ENCODE assay signal across 15 mouse cellular contexts in the genomic region with DNA sequence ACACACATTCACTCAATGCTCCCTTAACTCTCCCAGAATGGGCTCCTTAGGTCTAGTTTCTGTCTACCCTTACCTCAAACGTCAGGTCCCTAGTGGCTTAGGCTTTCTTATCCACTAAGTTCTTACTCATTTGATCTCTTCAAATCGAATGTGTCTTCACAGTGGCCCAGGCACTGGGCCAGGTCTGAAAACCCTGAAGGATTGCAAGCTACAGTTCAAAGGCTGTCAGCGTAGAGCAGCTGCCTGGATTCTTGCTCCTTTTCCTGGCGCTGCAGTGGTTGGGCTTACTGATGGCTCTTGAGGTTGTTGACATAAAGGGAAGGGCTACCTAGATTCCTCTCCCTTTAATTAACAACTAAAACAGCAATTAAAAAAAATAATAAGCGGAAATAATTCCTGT.
DNase-seq lines count a peak whose midpoint lies in the region; ATAC-seq and TF ChIP-seq lines count a peak whose summit lies in the region.
"Had no signal": no experiment of that assay in that cellular context is flagged by ENCODE, and none has a peak within 500 bp of the region (broad histone marks: within the 10 kb centered on the region; RNA-seq: fewer than 3 reads in every experiment).

No protein-coding gene starts in this region.

- no peak overlapping the region for H3K9ac ChIP-seq in heart, embryonic 13.5 days
- no peak overlapping the region for H3K9ac ChIP-seq in liver, embryonic 14.5 days (replicated peaks)
- H3K9ac ChIP-seq: embryonic facial prominence, embryonic 15.5 days; forebrain, embryonic 12.5 days; neural tube, embryonic 13.5 days had no signal

- peaks cover 8% of the 10 kb centered on the region; the same call in 1 of the 2 replicates for H3K4me1 ChIP-seq in heart, embryonic 13.5 days
- no peaks in the 10 kb centered on the region for H3K4me1 ChIP-seq in liver, embryonic 14.5 days (replicated peaks; ENCODE audit: control insufficient read depth in 2 of 2, insufficient read depth in 2 of 2, low read length in 1 of 2)
- H3K4me1 ChIP-seq: embryonic facial prominence, embryonic 15.5 days; forebrain, embryonic 12.5 days; neural tube, embryonic 13.5 days had no signal

- peak overlapping the region; percentile 1; the same call in 1 of the 2 replicates for H3K27ac ChIP-seq in heart, embryonic 13.5 days (replicated peaks)
- H3K27ac ChIP-seq in liver, embryonic 14.5 days = no peak overlapping the region
- H3K27ac ChIP-seq: embryonic facial prominence, embryonic 15.5 days; forebrain, embryonic 12.5 days; neural tube, embryonic 13.5 days had no signal

- no peaks in the 10 kb centered on the region for H3K36me3 ChIP-seq in heart, embryonic 13.5 days
- no peaks in the 10 kb centered on the region for H3K36me3 ChIP-seq in liver, embryonic 14.5 days (replicated peaks; ENCODE audit: control insufficient read depth, insufficient read depth, low read depth)
- H3K36me3 ChIP-seq: embryonic facial prominence, embryonic 15.5 days; forebrain, embryonic 12.5 days; neural tube, embryonic 13.5 days had no signal

- H3K27me3 ChIP-seq in heart, embryonic 13.5 days (replicated peaks) = no peaks in the 10 kb centered on the region
- no peaks in the 10 kb centered on the region for H3K27me3 ChIP-seq in liver, embryonic 14.5 days (ENCODE audit: control insufficient read depth, insufficient read depth, low read length)
- H3K27me3 ChIP-seq: CH12.LX; embryonic facial prominence, embryonic 15.5 days; forebrain, embryonic 12.5 days; neural tube, embryonic 13.5 days had no signal

- no peak overlapping the region for H3K4me3 ChIP-seq in heart, embryonic 13.5 days
- H3K4me3 ChIP-seq in liver, embryonic 14.5 days (ENCODE audit: insufficient read depth in 1 of 2, low read depth in 2 of 2, low read length in 2 of 2) = no peak overlapping the region
- H3K4me3 ChIP-seq: embryonic facial prominence, embryonic 15.5 days; forebrain, embryonic 12.5 days; neural tube, embryonic 13.5 days had no signal

- no peaks in the 10 kb centered on the region for H3K9me3 ChIP-seq in heart, embryonic 13.5 days
- H3K9me3 ChIP-seq in liver, embryonic 14.5 days (ENCODE audit: control insufficient read depth, low read length) = no peaks in the 10 kb centered on the region
- H3K9me3 ChIP-seq: embryonic facial prominence, embryonic 15.5 days; forebrain, embryonic 12.5 days; neural tube, embryonic 13.5 days had no signal

- DNase-seq in heart, postnatal 36 days = no peak
- DNase-seq in liver, embryonic 14.5 days (ENCODE audit: low read depth in 3 of 3, low spot score in 3 of 3) = peak in 2 of 3 experiments; percentile 17 to 20
- no peak for DNase-seq in liver
- DNase-seq in adrenal gland, postnatal 36 days = peak; percentile 41 to 50
- peak; percentile 15 for DNase-seq in lung, postnatal 14 days
- no peak for DNase-seq in urinary bladder, postnatal 10 days (ENCODE audit: low spot score)
- DNase-seq in layer of hippocampus, adult 18-20 months (ENCODE audit: low spot score in 2 of 2) = no peak
- DNase-seq: kidney, postnatal 14 days; thymus, postnatal 4 days had no signal

- ATAC-seq in heart, embryonic 13.5 days (ENCODE audit: extremely low read depth, insufficient number of reproducible peaks, low FRiP score, low TSS enrichment) = no peak
- no peak for ATAC-seq in liver, embryonic 14.5 days (ENCODE audit: insufficient read depth)
- ATAC-seq: inflammation-experienced regulatory T-cells, adult 6 months had no signal

- 29% methylated on average over 5 of the region's 5 CpGs for WGBS in heart, embryonic 13.5 days
- 59% methylated on average over 5 of the region's 5 CpGs for WGBS in liver, embryonic 14.5 days (ENCODE audit: insufficient replicate concordance)

- TF ChIP-seq EP300 in liver, embryonic 14.5 days (IDR thresholded peaks at IDR 0.05; ENCODE audit: low read depth) = no peak

- no peak overlapping the region for H3K4me2 ChIP-seq in heart, embryonic 13.5 days
- H3K4me2 ChIP-seq in liver, embryonic 14.5 days (ENCODE audit: low read depth) = no peak overlapping the region
- H3K4me2 ChIP-seq: embryonic facial prominence, embryonic 15.5 days; forebrain, embryonic 12.5 days; neural tube, embryonic 13.5 days had no signal

- intact Hi-C loops in heart, postnatal 36 days (cut with DNase I) = no loop called here

- TF ChIP-seq CTCF in liver, embryonic 14.5 days (IDR thresholded peaks at IDR 0.05; ENCODE audit: low read depth) = no peak

Comparison
In these comparisons a context has a peak if more than half of its experiments do, and no peak if none do; other contexts are left out.
1. DNase-seq: peak in liver, embryonic 14.5 days (2 of 3), adrenal gland, postnatal 36 days (2 of 2) and lung, postnatal 14 days (single experiment); none in heart, postnatal 36 days (0 of 2), liver (single experiment), urinary bladder, postnatal 10 days (single experiment) and layer of hippocampus, adult 18-20 months (0 of 2).